Mouse (Mus musculus): ENCODE results near the gene Sdk1. TPM values are rescaled to one million over a fixed set of nuclear protein-coding genes. Genes with fewer than 3 reads are reported as not detected.

Gene Sdk1
- polyA plus RNA-seq, 1 experiment from 2014 or later = 3.4 TPM

DNA sequence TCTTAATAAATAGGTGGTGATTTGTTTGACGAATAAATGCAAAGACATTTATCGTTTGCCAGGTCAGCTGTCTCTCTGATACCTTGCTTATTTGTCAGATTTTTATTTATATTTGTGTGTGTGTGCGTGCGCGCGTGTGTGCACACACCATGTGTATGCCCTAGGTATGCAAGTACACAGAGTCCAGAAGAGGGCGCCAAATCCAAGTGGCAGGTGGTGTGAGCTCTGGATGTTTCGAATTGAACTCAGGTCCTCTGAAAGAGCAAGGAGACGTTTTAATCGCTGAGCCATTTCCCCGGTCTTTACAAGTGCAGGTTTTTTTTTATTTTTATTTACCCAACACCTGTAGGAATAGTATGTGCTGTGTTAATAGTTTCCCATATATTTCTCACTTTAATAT, 632.5 kb downstream of the Sdk1 start:
- no peaks in the 10 kb centered on the region for H3K9me3 ChIP-seq (replicated peaks; ENCODE audit: control insufficient read depth, low read length)
- no peak overlapping the region for H3K4me3 ChIP-seq (replicated peaks; ENCODE audit: low read length)
- no peak overlapping the region for H3K9ac ChIP-seq (ENCODE audit: low read length)
- H3K4me1 ChIP-seq (ENCODE audit: control insufficient read depth, insufficient read depth, low read length) = 0 out of 2 replicates have a peak, but pooled peaks cover 3% of the 10 kb centered on the region
- H3K36me3 ChIP-seq (ENCODE audit: control insufficient read depth, insufficient read depth, low read length) = no peaks in the 10 kb centered on the region
- H3K4me2 ChIP-seq (ENCODE audit: low read depth, low read length) = no peak overlapping the region
- ATAC-seq (ENCODE audit: insufficient read depth, low FRiP score) = no peak
- H3K27me3 ChIP-seq (ENCODE audit: control insufficient read depth, insufficient read depth, low read length) = no peaks in the 10 kb centered on the region
- no peak overlapping the region for H3K27ac ChIP-seq (ENCODE audit: low read length)
- 94% methylated on average over 11 of the region's 11 CpGs for WGBS

- ATAC-seq (ENCODE audit: insufficient read depth, low FRiP score) = no peak
Measured at GRCm38 (mm10) chr5:141880661-141881060, 639.4 kb downstream of the Sdk1 start.

GRCm38 (mm10) chr5:141884111-141884647, 642.9 kb downstream of the Sdk1 start:
- Histone ChIP-seq H3K27me3 (ENCODE audit: control insufficient read depth, insufficient read depth, low read length) (no peaks in the 10 kb centered on the region), H3K27ac (ENCODE audit: low read length) (no peak overlapping the region), H3K9me3 (replicated peaks; ENCODE audit: control insufficient read depth, low read length) (no peaks in the 10 kb centered on the region), H3K4me3 (replicated peaks; ENCODE audit: low read length) (no peak overlapping the region), H3K36me3 (ENCODE audit: control insufficient read depth, insufficient read depth, low read length) (no peaks in the 10 kb centered on the region), H3K9ac (ENCODE audit: low read length) (no peak overlapping the region), H3K4me2 (ENCODE audit: low read depth, low read length) (no peak overlapping the region), H3K4me1 (ENCODE audit: control insufficient read depth, insufficient read depth, low read length) (no peaks in the 10 kb centered on the region)
- no peak for ATAC-seq (ENCODE audit: insufficient read depth, low FRiP score)
- 57% methylated on average over 3 of the region's 3 CpGs for WGBS

More at GRCm38 (mm10) chr5:141880661-141881060, 639.4 kb downstream of the Sdk1 start:
- no peak overlapping the region for H3K27ac ChIP-seq (ENCODE audit: low read length)
- no peak overlapping the region for H3K4me2 ChIP-seq (ENCODE audit: low read depth, low read length)
- no peaks in the 10 kb centered on the region for H3K27me3 ChIP-seq (ENCODE audit: control insufficient read depth, insufficient read depth, low read length)
- no peaks in the 10 kb centered on the region for H3K9me3 ChIP-seq (replicated peaks; ENCODE audit: control insufficient read depth, low read length)
- no peaks in the 10 kb centered on the region for H3K36me3 ChIP-seq (ENCODE audit: control insufficient read depth, insufficient read depth, low read length)
- H3K4me1 ChIP-seq (ENCODE audit: control insufficient read depth, insufficient read depth, low read length) = no peaks in the 10 kb centered on the region
- 68% methylated on average over 5 of the region's 5 CpGs for WGBS
- H3K9ac ChIP-seq (ENCODE audit: low read length) = no peak overlapping the region
- no peak overlapping the region for H3K4me3 ChIP-seq (replicated peaks; ENCODE audit: low read length)

DNA sequence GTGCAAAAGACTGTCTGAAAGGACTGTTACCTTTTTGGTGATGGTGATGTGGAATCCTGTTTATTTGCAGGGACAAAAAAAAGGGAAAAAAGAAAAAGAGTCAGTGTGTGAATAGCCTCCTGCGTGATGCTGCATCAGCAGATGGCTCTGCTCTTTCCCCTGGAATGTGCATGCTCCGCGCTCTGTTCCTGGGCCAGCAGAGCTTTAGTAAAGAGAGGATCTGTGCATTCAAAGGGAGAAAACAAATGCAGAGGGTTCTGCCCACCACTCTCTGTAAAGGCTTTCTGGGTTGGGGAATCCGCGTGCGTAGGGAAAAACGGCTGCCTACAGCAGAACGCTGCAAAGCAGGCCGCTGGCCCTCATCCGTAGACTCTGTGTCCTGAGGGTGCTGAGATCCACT, 644.7 kb downstream of the Sdk1 start:
- Histone ChIP-seq H3K36me3 (ENCODE audit: control insufficient read depth, insufficient read depth, low read length) (no peaks in the 10 kb centered on the region), H3K4me3 (replicated peaks; ENCODE audit: low read length) (no peak overlapping the region), H3K4me2 (ENCODE audit: low read depth, low read length) (no peak overlapping the region), H3K27ac (ENCODE audit: low read length) (no peak overlapping the region), H3K27me3 (ENCODE audit: control insufficient read depth, insufficient read depth, low read length) (no peaks in the 10 kb centered on the region), H3K9me3 (replicated peaks; ENCODE audit: control insufficient read depth, low read length) (no peaks in the 10 kb centered on the region), H3K4me1 (ENCODE audit: control insufficient read depth, insufficient read depth, low read length) (peaks cover 3% of the 10 kb centered on the region; the same call in 1 of the 2 replicates), H3K9ac (ENCODE audit: low read length) (no peak overlapping the region)
- WGBS = 55% methylated on average over 10 of the region's 10 CpGs
- no peak for ATAC-seq (ENCODE audit: insufficient read depth, low FRiP score)

GRCm38 (mm10) chr5:141889766-141890165, 648.5 kb downstream of the Sdk1 start:
- H3K27ac ChIP-seq (ENCODE audit: low read length) = no peak overlapping the region
- H3K9ac ChIP-seq (ENCODE audit: low read length) = no peak overlapping the region
- H3K9me3 ChIP-seq (replicated peaks; ENCODE audit: control insufficient read depth, low read length) = no peaks in the 10 kb centered on the region
- H3K27me3 ChIP-seq (ENCODE audit: control insufficient read depth, insufficient read depth, low read length) = no peaks in the 10 kb centered on the region
- H3K4me2 ChIP-seq (ENCODE audit: low read depth, low read length) = no peak overlapping the region
- H3K36me3 ChIP-seq (ENCODE audit: control insufficient read depth, insufficient read depth, low read length) = no peaks in the 10 kb centered on the region
- 53% methylated on average over 9 of the region's 9 CpGs for WGBS
- H3K4me3 ChIP-seq (replicated peaks; ENCODE audit: low read length) = no peak overlapping the region
- no peak for ATAC-seq (ENCODE audit: insufficient read depth, low FRiP score)
- H3K4me1 ChIP-seq (ENCODE audit: control insufficient read depth, insufficient read depth, low read length) = peaks cover 3% of the 10 kb centered on the region; the same call in 1 of the 2 replicates

GRCm38 (mm10) chr5:141896402-141896801, 655.1 kb downstream of the Sdk1 start:
- Histone ChIP-seq H3K4me3 (replicated peaks; ENCODE audit: low read length) (no peak overlapping the region), H3K27me3 (ENCODE audit: control insufficient read depth, insufficient read depth, low read length) (no peaks in the 10 kb centered on the region), H3K9me3 (replicated peaks; ENCODE audit: control insufficient read depth, low read length) (no peaks in the 10 kb centered on the region; the same call in 1 of the 2 replicates), H3K9ac (ENCODE audit: low read length) (no peak overlapping the region), H3K36me3 (ENCODE audit: control insufficient read depth, insufficient read depth, low read length) (no peaks in the 10 kb centered on the region), H3K27ac (ENCODE audit: low read length) (no peak overlapping the region), H3K4me1 (ENCODE audit: control insufficient read depth, insufficient read depth, low read length) (no peaks in the 10 kb centered on the region), H3K4me2 (ENCODE audit: low read depth, low read length) (no peak overlapping the region)
- no peak for ATAC-seq (ENCODE audit: insufficient read depth, low FRiP score)
- WGBS = 84% methylated on average over 8 of the region's 8 CpGs

- no peak overlapping the region for H3K4me2 ChIP-seq (ENCODE audit: low read depth, low read length)
- H3K36me3 ChIP-seq (ENCODE audit: control insufficient read depth, insufficient read depth, low read length) = no peaks in the 10 kb centered on the region
- H3K4me1 ChIP-seq (ENCODE audit: control insufficient read depth, insufficient read depth, low read length) = no peaks in the 10 kb centered on the region
- 52% methylated on average over 2 of the region's 2 CpGs for WGBS
- no peak overlapping the region for H3K9ac ChIP-seq (ENCODE audit: low read length)
- H3K9me3 ChIP-seq (replicated peaks; ENCODE audit: control insufficient read depth, low read length) = no peaks in the 10 kb centered on the region; the same call in 1 of the 2 replicates
- H3K27me3 ChIP-seq (ENCODE audit: control insufficient read depth, insufficient read depth, low read length) = no peaks in the 10 kb centered on the region
- no peak overlapping the region for H3K27ac ChIP-seq (ENCODE audit: low read length)
- ATAC-seq (ENCODE audit: insufficient read depth, low FRiP score) = no peak
- H3K4me3 ChIP-seq (replicated peaks; ENCODE audit: low read length) = no peak overlapping the region
Measured at GRCm38 (mm10) chr5:141897481-141897880, 656.2 kb downstream of the Sdk1 start.

GRCm38 (mm10) chr5:141899751-141900150, 658.5 kb downstream of the Sdk1 start:
- Histone ChIP-seq H3K4me2 (ENCODE audit: low read depth, low read length) (no peak overlapping the region), H3K9me3 (replicated peaks; ENCODE audit: control insufficient read depth, low read length) (no peaks in the 10 kb centered on the region; the same call in 1 of the 2 replicates), H3K4me1 (ENCODE audit: control insufficient read depth, insufficient read depth, low read length) (no peaks in the 10 kb centered on the region), H3K27ac (ENCODE audit: low read length) (no peak overlapping the region), H3K4me3 (replicated peaks; ENCODE audit: low read length) (no peak overlapping the region), H3K36me3 (ENCODE audit: control insufficient read depth, insufficient read depth, low read length) (no peaks in the 10 kb centered on the region), H3K27me3 (ENCODE audit: control insufficient read depth, insufficient read depth, low read length) (no peaks in the 10 kb centered on the region), H3K9ac (ENCODE audit: low read length) (no peak overlapping the region)
- ATAC-seq (ENCODE audit: insufficient read depth, low FRiP score) = no peak
- WGBS = 79% methylated on average over 7 of the region's 7 CpGs

- Histone ChIP-seq H3K4me1 (ENCODE audit: control insufficient read depth, insufficient read depth, low read length) (0 out of 2 replicates have a peak, but pooled peaks cover 5% of the 10 kb centered on the region), H3K9ac (ENCODE audit: low read length) (no peak overlapping the region), H3K27me3 (ENCODE audit: control insufficient read depth, insufficient read depth, low read length) (no peaks in the 10 kb centered on the region), H3K4me2 (ENCODE audit: low read depth, low read length) (no peak overlapping the region), H3K9me3 (replicated peaks; ENCODE audit: control insufficient read depth, low read length) (no peaks in the 10 kb centered on the region; the same call in 1 of the 2 replicates), H3K27ac (ENCODE audit: low read length) (no peak overlapping the region), H3K36me3 (ENCODE audit: control insufficient read depth, insufficient read depth, low read length) (no peaks in the 10 kb centered on the region), H3K4me3 (replicated peaks; ENCODE audit: low read length) (no peak overlapping the region)
- no peak for ATAC-seq (ENCODE audit: insufficient read depth, low FRiP score)
- 50% methylated on average over 16 of the region's 16 CpGs for WGBS
Measured at GRCm38 (mm10) chr5:141902544-141903250, 661.4 kb downstream of the Sdk1 start.
